ENCODE assay signal across 13 mouse cellular contexts in the genomic region with DNA sequence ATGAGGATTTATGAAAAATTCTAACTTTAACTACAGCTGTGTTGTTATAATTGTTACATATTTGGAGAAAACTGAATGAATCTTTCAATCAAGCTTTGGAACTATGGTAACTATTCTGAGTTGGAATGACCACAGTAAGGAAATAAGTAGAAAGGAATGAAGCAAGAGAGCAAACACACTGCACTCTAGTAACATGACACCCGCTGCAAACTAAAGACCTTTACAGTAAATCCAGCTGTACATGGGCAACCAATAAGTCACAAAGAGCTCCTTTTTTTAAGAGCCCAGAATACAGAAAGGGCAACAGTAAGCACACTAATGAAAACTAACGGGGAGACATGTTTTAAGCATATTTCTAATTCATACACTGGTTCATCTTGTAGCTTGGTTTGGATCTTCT.
"Had no signal": no experiment of that assay in that cellular context is flagged by ENCODE, and none has a peak within 500 bp of the region (broad histone marks: within the 10 kb centered on the region; RNA-seq: fewer than 3 reads in every experiment).

No protein-coding gene starts in this region.

- ATAC-seq: liver, embryonic 12.5 days; midbrain, embryonic 16.5 days had no signal

- H3K36me3 ChIP-seq: limb, embryonic 13.5 days; liver, embryonic 12.5 days; lung, embryonic 15.5 days; midbrain, embryonic 12.5 days had no signal

- H3K9ac ChIP-seq: limb, embryonic 13.5 days; liver, embryonic 12.5 days; lung, embryonic 15.5 days; midbrain, embryonic 12.5 days had no signal

- H3K4me1 ChIP-seq: liver, embryonic 12.5 days; lung, embryonic 15.5 days; midbrain, embryonic 12.5 days had no signal

- H3K27me3 ChIP-seq: liver, embryonic 12.5 days had no signal

- DNase-seq: kidney, adult 11 months; kidney, adult 9 months; kidney, postnatal 14 days; layer of hippocampus, adult 9-11 months; layer of hippocampus, postnatal 36 days; lung, postnatal 14 days; right cerebral cortex, postnatal 14 days; thymus, postnatal 14 days had no signal

- H3K4me3 ChIP-seq: limb, embryonic 13.5 days; liver, embryonic 12.5 days; lung, embryonic 15.5 days; midbrain, embryonic 12.5 days had no signal

- H3K27ac ChIP-seq: limb, embryonic 13.5 days; liver, embryonic 12.5 days; lung, embryonic 15.5 days; midbrain, embryonic 12.5 days had no signal

- H3K4me2 ChIP-seq: limb, embryonic 13.5 days; liver, embryonic 12.5 days; lung, embryonic 15.5 days; midbrain, embryonic 12.5 days had no signal

- H3K9me3 ChIP-seq: limb, embryonic 13.5 days; liver, embryonic 12.5 days; lung, embryonic 15.5 days; midbrain, embryonic 12.5 days had no signal
